Mouse (Mus musculus) liver, embryonic 14.5 days (tissue): ENCODE measurements around the gene Sulf2.

Experiments used
- CTCF ChIP-seq: IDR thresholded peaks from 2 replicates; pipeline ENCODE4 v1.5.1; 2016; ENCODE audit warnings: antibody characterized with exemption, low read depth, control low read depth
- EP300 ChIP-seq: IDR thresholded peaks from 2 replicates; pipeline ENCODE4 v1.6.1; 2016; ENCODE audit warnings: antibody characterized with exemption, low read depth

- TF ChIP-seq CTCF (no peak), EP300 (no peak)
Measured at GRCm38 (mm10) chr2:166092412-166092811, 63.1 kb downstream of the Sulf2 start.
